Mouse (Mus musculus): ENCODE data around the gene Sag. TPM values are rescaled to one million over a fixed set of nuclear protein-coding genes. Genes with fewer than 3 reads are reported as not detected.

The Sag gene
- total and polyA plus RNA-seq, 3 experiments = 0.19 to 2.0 (median 1.0) TPM

- Histone ChIP-seq H3K27ac (ENCODE audit: insufficient read depth, low read depth) (peak overlapping the region; percentile 71), H3K27me3 (replicated peaks) (no peaks in the 10 kb centered on the region), H3K4me1 (ENCODE audit: control insufficient read depth in 1 of 2, insufficient read depth in 2 of 2) (peaks cover 34 to 72% of the 10 kb centered on the region in 2 experiments), H3K36me3 (replicated peaks in 1 of 2; ENCODE audit: control insufficient read depth in 1 of 2, insufficient read depth in 1 of 2, low read length in 1 of 2) (no peaks in the 10 kb centered on the region), H3K4me2 (ENCODE audit: insufficient read depth, low read depth, poor library complexity, severe bottlenecking) (peak overlapping the region; percentile 92), H3K4me3 (replicated peaks in 1 of 3; ENCODE audit: low read depth in 2 of 3, low read length in 2 of 3, poor library complexity in 1 of 3) (peak overlapping the region; percentile 40 to 99 (median 47)), H3K9me3 (replicated peaks; ENCODE audit: low read length) (no peaks in the 10 kb centered on the region), H3K9ac (ENCODE audit: insufficient read depth, low read depth) (peak overlapping the region; percentile 70), H3K79me2 (replicated peaks; ENCODE audit: control insufficient read depth, extremely low read depth, insufficient read depth, poor library complexity, severe bottlenecking) (peaks cover 39% of the 10 kb centered on the region)
- no peak for DNase-seq (ENCODE audit: extremely low read depth)
- TF ChIP-seq RAD21 (IDR thresholded peaks at IDR 0.05; ENCODE audit: low read depth, low read length) (no peak), PAX5 (IDR thresholded peaks at IDR 0.05; ENCODE audit: low read length) (no peak), IRF4 (IDR thresholded peaks at IDR 0.05; ENCODE audit: low read depth, low read length) (0 out of 2 replicates have a peak, but pooled peaks have one; percentile 25), MAZ (IDR thresholded peaks at IDR 0.05; ENCODE audit: low read depth, low read length) (no peak)
- dilution Hi-C loops (cut with MboI; ENCODE audit: extremely low pct_ligation_motif_present, extremely low pct_unique_long_range_greater_than_20kb, low sequenced_read_pairs) = no loop called here
- in situ Hi-C loops (cut with MboI; ENCODE audit: low pct_ligation_motif_present, low pct_unique_long_range_greater_than_20kb, low sequenced_read_pairs) = no loop called here
Measured at GRCm38 (mm10) chr1:87852081-87852790, 48.8 kb downstream of the Sag start.

GRCm38 (mm10) chr1:87852892-87853600 is 49.6 kb downstream of the Sag start, which contains the start of gene Dgkd:
Dgkd (plus strand) TSS chr1:87853287.
- in situ Hi-C loops (cut with MboI; ENCODE audit: low pct_ligation_motif_present, low pct_unique_long_range_greater_than_20kb, low sequenced_read_pairs) = no loop called here
- peak within 1 kb of the TSS; percentile 95 for H3K4me2 ChIP-seq (ENCODE audit: insufficient read depth, low read depth, poor library complexity, severe bottlenecking)
- peak within 1 kb of the TSS; percentile 85 to 99 (median 96) for H3K4me3 ChIP-seq (replicated peaks in 1 of 3; ENCODE audit: low read depth in 2 of 3, low read length in 2 of 3, poor library complexity in 1 of 3)
- H3K36me3 ChIP-seq (replicated peaks in 1 of 2; ENCODE audit: control insufficient read depth in 1 of 2, insufficient read depth in 1 of 2, low read length in 1 of 2) = peaks cover 0 to 1% of the 10 kb centered on the region in 2 experiments
- peak; percentile 64 for DNase-seq (ENCODE audit: extremely low read depth)
- TF ChIP-seq TBP (conservative IDR thresholded peaks at IDR 0.05; ENCODE audit: low read depth, low read length) (peak; percentile 39; the same call in 1 of the 2 replicates), TCF12 (IDR thresholded peaks at IDR 0.05; ENCODE audit: low read depth, low read length) (peak; percentile 56; the same call in 1 of the 2 replicates), ELF1 (IDR thresholded peaks at IDR 0.05; ENCODE audit: low read depth, low read length) (no peak), NELFE (IDR thresholded peaks at IDR 0.05; ENCODE audit: low read depth, low read length) (peak; percentile 86), SIN3A (IDR thresholded peaks at IDR 0.05; ENCODE audit: low read length) (peak; percentile 58), USF1 (IDR thresholded peaks at IDR 0.05; ENCODE audit: low read depth, low read length) (no peak), MYC (IDR thresholded peaks at IDR 0.05; ENCODE audit: low read depth, low read length) (no peak), ETS1 (conservative IDR thresholded peaks at IDR 0.05; ENCODE audit: low read depth, low read length) (no peak), JUND (conservative IDR thresholded peaks at IDR 0.05; ENCODE audit: low read depth, low read length) (no peak), SMC3 (IDR thresholded peaks at IDR 0.05; ENCODE audit: low read depth, low read length) (no peak), MEF2A (IDR thresholded peaks at IDR 0.05; ENCODE audit: borderline replicate concordance, low read depth, low read length) (no peak), NRF1 (IDR thresholded peaks at IDR 0.05; ENCODE audit: low read depth, low read length) (peak; percentile 36), KAT2A (IDR thresholded peaks at IDR 0.05; ENCODE audit: insufficient replicate concordance, low read length) (no peak), ZNF384 (IDR thresholded peaks at IDR 0.05; ENCODE audit: low read depth, low read length) (no peak), MXI1 (IDR thresholded peaks at IDR 0.05; ENCODE audit: low read depth, low read length) (peak; percentile 62; the same call in 1 of the 2 replicates), POLR2A (IDR thresholded peaks at IDR 0.05; ENCODE audit: low read depth, low read length) (peak; percentile 80), UBTF (IDR thresholded peaks at IDR 0.05; ENCODE audit: low read depth, low read length) (no peak; the same call in 1 of the 2 replicates), HCFC1 (IDR thresholded peaks at IDR 0.05; ENCODE audit: low read depth, low read length) (0 out of 2 replicates have a peak, but pooled peaks have one; percentile 13), ZMIZ1 (IDR thresholded peaks at IDR 0.05; ENCODE audit: low read depth, low read length) (peak; percentile 35; the same call in 1 of the 2 replicates), ZC3H11A (IDR thresholded peaks at IDR 0.05; ENCODE audit: low read depth, low read length) (no peak)
- H3K4me1 ChIP-seq (ENCODE audit: control insufficient read depth in 1 of 2, insufficient read depth in 2 of 2) = peaks cover 31 to 72% of the 10 kb centered on the region in 2 experiments
- peaks cover 47% of the 10 kb centered on the region for H3K79me2 ChIP-seq (replicated peaks; ENCODE audit: control insufficient read depth, extremely low read depth, insufficient read depth, poor library complexity, severe bottlenecking)
- peak within 1 kb of the TSS; percentile 71 for H3K27ac ChIP-seq (ENCODE audit: insufficient read depth, low read depth)
- peak within 1 kb of the TSS; percentile 88 for H3K9ac ChIP-seq (ENCODE audit: insufficient read depth, low read depth)
- H3K27me3 ChIP-seq (replicated peaks) = no peaks in the 10 kb centered on the region
- dilution Hi-C loops (cut with MboI; ENCODE audit: extremely low pct_ligation_motif_present, extremely low pct_unique_long_range_greater_than_20kb, low sequenced_read_pairs) = no loop called here
- H3K9me3 ChIP-seq (replicated peaks; ENCODE audit: low read length) = no peaks in the 10 kb centered on the region
